Mouse (Mus musculus): ENCODE measurements around the gene Cd209g. TPM values are rescaled to one million over a fixed set of nuclear protein-coding genes. Genes with fewer than 3 reads are reported as not detected.
"Not testable (repeated sequence)": the region's sequence is repeated elsewhere in the genome, so short reads cannot be mapped to it uniquely, and the experiment has no call there.

Cd209g gene
- polyA plus RNA-seq (2015; fragmentation: Nextera tagmentation; extraction: Ambion mirVana), result not detected in 2 replicates

GRCm38 (mm10) chr8:4133798-4134197 lies at the start of gene Cd209g:
TSS of gene Cd209g (plus strand) at chr8:4134098.
- Histone ChIP-seq H3K27ac (no peak within 1 kb of the TSS), H3K9me3 (no peaks in the 10 kb centered on the region), H3K36me3 (no peaks in the 10 kb centered on the region), H3K4me2 (no peak within 1 kb of the TSS), H3K4me3 (replicated peaks) (no peak within 1 kb of the TSS), H3K27me3 (replicated peaks) (no peaks in the 10 kb centered on the region), H3K9ac (no peak within 1 kb of the TSS), H3K4me1 (no peaks in the 10 kb centered on the region)
- WGBS, result 92% methylated on average over 10 of the region's 10 CpGs
- no peak for ATAC-seq (ENCODE audit: insufficient read depth, low FRiP score, low read depth)

DNA sequence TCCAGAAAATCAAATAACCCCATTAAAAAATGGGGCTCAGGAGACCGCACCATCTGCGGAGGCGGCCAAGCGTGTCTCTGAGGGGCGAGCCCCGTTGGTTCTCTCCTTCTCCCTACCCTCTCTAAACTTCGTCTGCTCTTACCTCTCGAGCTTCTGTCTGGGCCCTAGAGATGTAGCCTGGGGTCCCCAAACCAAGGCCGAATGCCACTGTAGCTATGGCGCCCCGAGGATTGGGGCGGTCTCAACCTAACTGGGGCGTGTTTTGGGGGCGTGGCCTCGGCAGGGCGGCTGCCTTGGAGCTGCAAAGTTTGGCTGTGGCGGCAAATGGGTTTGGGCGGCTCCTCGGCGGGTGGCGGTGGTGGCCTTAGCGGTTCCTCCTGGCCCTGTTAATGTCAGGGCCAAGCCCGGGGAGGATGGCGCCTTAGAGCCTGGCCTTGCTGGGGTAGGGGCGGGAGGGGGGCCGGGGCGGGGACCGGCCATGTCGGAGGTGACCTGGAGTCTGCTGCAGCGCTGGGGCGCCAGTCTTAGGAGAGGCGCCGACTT lies 46.6 kb upstream of the Cd209g start:
- H3K4me1 ChIP-seq; H3K36me3 ChIP-seq; H3K4me3 ChIP-seq (replicated peaks); H3K27ac ChIP-seq; ATAC-seq (ENCODE audit: insufficient read depth, low FRiP score, low read depth); H3K9ac ChIP-seq; H3K4me2 ChIP-seq; H3K27me3 ChIP-seq (replicated peaks); H3K9me3 ChIP-seq: not testable (repeated sequence)
- WGBS, result 34% methylated on average over 33 of the region's 33 CpGs

GRCm38 (mm10) chr8:4088514-4088913 lies 45.4 kb upstream of the Cd209g start:
- not testable (repeated sequence) for ATAC-seq (ENCODE audit: insufficient read depth, low FRiP score, low read depth); H3K27me3 ChIP-seq (replicated peaks); H3K4me1 ChIP-seq; H3K4me2 ChIP-seq; H3K36me3 ChIP-seq; H3K4me3 ChIP-seq (replicated peaks); H3K9me3 ChIP-seq; H3K27ac ChIP-seq; H3K9ac ChIP-seq
- WGBS, result 75% methylated on average over 3 of the region's 3 CpGs

GRCm38 (mm10) chr8:4105735-4106134 lies 28.2 kb upstream of the Cd209g start, which contains the start of gene Cd209f:
TSS of gene Cd209f (minus strand) at chr8:4105835.
- not testable (repeated sequence) for H3K9ac ChIP-seq; H3K4me3 ChIP-seq (replicated peaks); H3K27ac ChIP-seq; ATAC-seq (ENCODE audit: insufficient read depth, low FRiP score, low read depth); H3K4me2 ChIP-seq; H3K36me3 ChIP-seq; H3K4me1 ChIP-seq; H3K9me3 ChIP-seq; H3K27me3 ChIP-seq (replicated peaks)
- 64% methylated on average over 2 of the region's 2 CpGs for WGBS

DNA sequence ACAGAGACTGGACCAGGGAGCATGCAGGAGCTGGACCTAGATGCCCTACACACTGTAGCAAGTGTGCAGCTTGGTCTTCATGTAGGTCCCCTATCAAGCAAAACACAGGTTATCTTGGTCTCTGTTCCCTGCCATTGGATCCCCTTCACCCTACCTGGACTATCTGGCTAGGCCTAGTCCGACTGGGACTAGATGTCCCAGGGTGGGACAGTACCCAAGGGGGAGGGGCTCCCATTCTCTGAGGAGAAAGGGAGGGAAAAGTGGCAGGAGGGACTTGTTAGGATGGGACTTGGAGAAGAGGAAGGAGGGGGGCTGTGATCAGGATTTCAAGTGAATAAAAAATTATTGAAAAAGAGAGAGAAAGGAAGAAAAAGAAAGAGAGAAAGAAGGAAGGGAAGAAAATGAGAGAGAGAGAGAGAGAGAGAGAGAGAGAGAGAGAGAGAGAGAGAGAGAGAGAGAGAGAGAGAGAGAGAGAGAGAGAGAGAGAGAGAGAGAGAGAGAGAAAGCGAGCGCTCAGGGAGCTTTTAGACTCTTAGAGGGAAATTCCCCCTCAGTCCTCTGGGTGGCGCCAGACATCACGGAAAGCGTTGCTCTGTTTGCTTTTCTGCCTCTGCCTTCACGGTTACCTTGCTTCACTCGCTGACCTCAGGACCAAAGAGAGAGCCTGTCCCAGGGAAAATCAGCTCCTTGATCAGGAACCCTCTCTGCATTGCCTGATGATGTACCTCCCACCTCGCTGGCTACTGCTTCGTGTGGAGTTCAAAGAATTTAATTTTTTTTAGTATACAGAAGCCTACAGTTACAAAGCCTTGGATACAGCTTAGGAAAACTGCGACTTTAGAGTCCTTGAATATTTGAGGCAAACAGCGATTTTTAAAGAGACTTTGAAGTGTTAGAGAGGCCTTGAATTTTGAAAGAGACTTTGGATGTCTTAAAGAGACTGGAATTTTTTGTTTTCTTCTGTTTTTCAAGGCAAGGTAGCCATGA lies 6.1 kb downstream of the Cd209g start:
- peak overlapping the region; percentile 21; the same call in 1 of the 2 replicates for H3K4me2 ChIP-seq
- no peaks in the 10 kb centered on the region for H3K36me3 ChIP-seq
- H3K27me3 ChIP-seq (replicated peaks), result no peaks in the 10 kb centered on the region
- H3K27ac ChIP-seq, result no peak overlapping the region
- H3K9me3 ChIP-seq, result no peaks in the 10 kb centered on the region
- no peaks in the 10 kb centered on the region for H3K4me1 ChIP-seq
- WGBS, result 10% methylated on average over 12 of the region's 12 CpGs
- peak; percentile 68; the same call in 1 of the 2 replicates for ATAC-seq (ENCODE audit: insufficient read depth, low FRiP score, low read depth)
- no peak overlapping the region for H3K9ac ChIP-seq
- H3K4me3 ChIP-seq (replicated peaks), result no peak overlapping the region

DNA sequence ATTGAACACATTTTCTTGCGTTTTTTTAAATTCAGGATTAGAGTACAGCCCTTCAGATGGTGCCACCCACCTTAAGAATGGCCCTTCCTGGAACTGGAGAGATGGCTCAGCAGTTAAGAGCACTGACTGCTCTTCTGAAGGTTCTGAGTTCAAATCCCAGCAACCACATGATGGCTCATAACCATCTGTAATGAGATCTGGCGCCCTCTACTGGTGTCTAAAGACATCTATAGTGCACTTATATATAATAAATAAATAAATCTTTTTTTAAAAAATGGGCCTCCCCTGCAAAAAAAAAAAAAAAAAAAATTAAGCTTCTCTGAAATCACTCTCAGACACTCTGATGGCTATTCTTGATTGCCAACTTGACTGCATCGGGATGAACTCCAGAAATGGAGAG lies 7.8 kb downstream of the Cd209g start:
- Histone ChIP-seq H3K4me3 (replicated peaks) (no peak overlapping the region), H3K9ac (no peak overlapping the region), H3K9me3 (no peaks in the 10 kb centered on the region), H3K4me1 (no peaks in the 10 kb centered on the region), H3K36me3 (no peaks in the 10 kb centered on the region), H3K27ac (no peak overlapping the region), H3K27me3 (replicated peaks) (no peaks in the 10 kb centered on the region), H3K4me2 (no peak overlapping the region)
- WGBS, result 57% methylated on average over 3 of the region's 3 CpGs
- no peak for ATAC-seq (ENCODE audit: insufficient read depth, low FRiP score, low read depth)

DNA sequence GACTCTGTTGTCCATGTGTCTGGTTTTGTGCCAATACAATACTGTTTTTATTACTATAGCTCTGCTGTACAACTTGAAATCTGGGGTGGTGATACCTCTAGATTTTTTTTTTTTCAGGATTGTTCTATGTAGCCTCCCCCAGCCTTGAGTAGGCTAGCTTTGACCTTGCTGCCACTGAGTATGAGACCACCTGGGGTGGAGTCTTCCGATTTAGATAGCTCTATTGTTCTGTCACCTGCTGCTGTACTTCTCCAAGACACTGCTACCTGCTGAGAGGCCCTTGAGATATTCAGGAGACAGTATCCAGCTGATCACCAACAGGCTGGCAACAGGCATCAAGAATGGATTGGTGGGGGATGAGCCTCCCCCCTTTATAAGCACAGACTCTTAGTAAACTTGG lies 13.4 kb downstream of the Cd209g start:
- no peaks in the 10 kb centered on the region for H3K9me3 ChIP-seq
- H3K4me3 ChIP-seq (replicated peaks), result no peak overlapping the region
- no peak overlapping the region for H3K4me2 ChIP-seq
- no peaks in the 10 kb centered on the region for H3K27me3 ChIP-seq (replicated peaks)
- ATAC-seq (ENCODE audit: insufficient read depth, low FRiP score, low read depth), result no peak
- H3K4me1 ChIP-seq, result no peaks in the 10 kb centered on the region
- WGBS, result 56% methylated on average over 1 of the region's 1 CpGs
- H3K27ac ChIP-seq, result no peak overlapping the region
- no peak overlapping the region for H3K9ac ChIP-seq
- no peaks in the 10 kb centered on the region for H3K36me3 ChIP-seq

DNA sequence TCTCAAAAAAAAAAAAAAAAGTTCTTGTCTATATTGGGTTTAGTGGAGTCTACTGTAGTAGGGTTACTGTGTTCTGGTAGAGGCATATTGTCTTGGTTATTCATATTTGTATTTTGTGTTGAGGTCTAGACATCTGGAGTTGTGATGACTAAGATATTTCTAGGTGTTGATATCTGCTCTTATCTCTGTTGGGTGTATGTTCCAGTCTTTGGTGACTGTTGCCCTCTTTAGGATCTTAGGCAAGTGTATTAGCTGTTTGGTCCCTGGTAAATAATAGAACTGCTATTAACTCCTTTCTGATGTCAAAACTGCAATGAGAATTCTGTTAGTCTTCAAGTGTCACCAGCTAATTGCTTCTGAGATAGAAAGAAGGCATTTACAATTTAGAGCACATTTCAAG lies 21.0 kb downstream of the Cd209g start:
- Histone ChIP-seq H3K4me2 (no peak overlapping the region), H3K4me1 (no peaks in the 10 kb centered on the region), H3K36me3 (no peaks in the 10 kb centered on the region), H3K9me3 (no peaks in the 10 kb centered on the region), H3K4me3 (replicated peaks) (no peak overlapping the region), H3K27me3 (replicated peaks) (no peaks in the 10 kb centered on the region), H3K27ac (no peak overlapping the region), H3K9ac (no peak overlapping the region)
- no peak for ATAC-seq (ENCODE audit: insufficient read depth, low FRiP score, low read depth)

DNA sequence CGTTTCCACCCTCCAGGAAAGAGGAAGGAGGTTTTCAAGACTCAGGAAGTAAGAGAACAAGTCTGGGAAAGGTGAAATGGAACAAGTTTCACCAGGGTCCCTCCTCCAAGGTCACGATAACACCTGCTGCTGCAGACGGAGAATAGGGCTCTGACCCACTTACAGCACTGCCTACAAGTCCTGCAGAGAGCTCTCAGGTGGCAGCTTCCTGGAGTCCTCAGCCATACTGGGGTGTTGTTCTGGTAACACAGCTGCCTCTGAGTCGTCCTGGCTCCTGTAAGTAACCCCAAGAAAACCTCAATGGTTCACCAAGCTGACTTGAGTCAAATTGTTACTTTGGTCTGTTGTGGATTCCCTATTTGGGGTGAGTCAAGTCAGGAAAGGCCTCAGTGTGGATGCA lies 28.9 kb downstream of the Cd209g start:
- Histone ChIP-seq H3K4me3 (replicated peaks) (no peak overlapping the region), H3K9ac (no peak overlapping the region), H3K27me3 (replicated peaks) (no peaks in the 10 kb centered on the region), H3K9me3 (no peaks in the 10 kb centered on the region), H3K27ac (no peak overlapping the region), H3K36me3 (no peaks in the 10 kb centered on the region), H3K4me1 (no peaks in the 10 kb centered on the region), H3K4me2 (no peak overlapping the region)
- no peak for ATAC-seq (ENCODE audit: insufficient read depth, low FRiP score, low read depth)
- WGBS, result 53% methylated on average over 4 of the region's 4 CpGs

GRCm38 (mm10) chr8:4165176-4165851 lies 31.4 kb downstream of the Cd209g start:
- no peak for ATAC-seq (ENCODE audit: insufficient read depth, low FRiP score, low read depth)
- Histone ChIP-seq H3K36me3 (no peaks in the 10 kb centered on the region), H3K4me3 (replicated peaks) (peak overlapping the region; percentile 94), H3K27me3 (replicated peaks) (no peaks in the 10 kb centered on the region), H3K9me3 (no peaks in the 10 kb centered on the region), H3K9ac (0 out of 2 replicates have a peak overlapping the region, but pooled peaks have one; percentile 29), H3K27ac (peak overlapping the region; percentile 44; the same call in 1 of the 2 replicates), H3K4me1 (no peaks in the 10 kb centered on the region), H3K4me2 (peak overlapping the region; percentile 66)
- 6% methylated on average over 13 of the region's 13 CpGs for WGBS

- H3K27ac ChIP-seq, result peak within 1 kb of the TSS; percentile 44; the same call in 1 of the 2 replicates
- peak within 1 kb of the TSS; percentile 76 for H3K9ac ChIP-seq
- H3K4me3 ChIP-seq (replicated peaks), result peak within 1 kb of the TSS; percentile 94
- H3K36me3 ChIP-seq, result no peaks in the 10 kb centered on the region
- H3K27me3 ChIP-seq (replicated peaks), result no peaks in the 10 kb centered on the region
- ATAC-seq (ENCODE audit: insufficient read depth, low FRiP score, low read depth), result peak; percentile 98
- no peaks in the 10 kb centered on the region for H3K4me1 ChIP-seq
- peak within 1 kb of the TSS; percentile 76 for H3K4me2 ChIP-seq
- no peaks in the 10 kb centered on the region for H3K9me3 ChIP-seq
- WGBS, result under 1% methylated on average over 40 of the region's 51 CpGs
Observed at GRCm38 (mm10) chr8:4165852-4166751, 32.2 kb downstream of the Cd209g start, which contains the start of gene Evi5l. TSS of gene Evi5l (plus strand) at chr8:4166567.
